Mouse (Mus musculus) adipocyte (in vitro differentiated cells): Measurements from ENCODE around the gene Gpc5.

Source experiments
- DNase-seq: peaks from one replicate; pipeline ENCODE4 v3.0.0-alpha.2; 2016; ENCODE audit warnings: low spot score

Gene Gpc5

GRCm38 (mm10) chr14:115831854-115832625 lies 740.0 kb downstream of the Gpc5 start:
- DNase-seq, result no peak

DNA sequence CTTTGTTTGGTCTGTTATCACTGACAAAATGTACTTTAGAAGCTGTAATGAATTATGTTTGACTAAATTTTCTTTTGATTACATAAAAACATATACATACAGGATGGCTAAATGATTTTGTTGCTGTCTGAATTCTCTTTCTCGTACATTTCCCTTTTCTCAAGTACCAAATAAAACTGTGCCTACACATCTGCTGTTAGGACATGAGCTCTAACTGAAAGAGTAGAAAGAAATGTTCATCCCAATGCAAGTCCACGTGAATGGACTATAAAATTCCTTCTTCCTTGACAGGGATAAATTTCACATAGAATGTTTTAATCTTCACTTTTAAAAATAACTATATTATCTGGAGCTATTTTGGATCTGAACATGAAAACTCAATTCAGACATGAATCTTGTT lies 751.8 kb downstream of the Gpc5 start:
- no peak for DNase-seq

- no peak for DNase-seq
Measured at GRCm38 (mm10) chr14:115844773-115845427, 752.9 kb downstream of the Gpc5 start.

GRCm38 (mm10) chr14:115869127-115869526 lies 777.1 kb downstream of the Gpc5 start:
- DNase-seq, result no peak

GRCm38 (mm10) chr14:115976062-115976461 lies 884.0 kb downstream of the Gpc5 start:
- DNase-seq, result no peak

DNA sequence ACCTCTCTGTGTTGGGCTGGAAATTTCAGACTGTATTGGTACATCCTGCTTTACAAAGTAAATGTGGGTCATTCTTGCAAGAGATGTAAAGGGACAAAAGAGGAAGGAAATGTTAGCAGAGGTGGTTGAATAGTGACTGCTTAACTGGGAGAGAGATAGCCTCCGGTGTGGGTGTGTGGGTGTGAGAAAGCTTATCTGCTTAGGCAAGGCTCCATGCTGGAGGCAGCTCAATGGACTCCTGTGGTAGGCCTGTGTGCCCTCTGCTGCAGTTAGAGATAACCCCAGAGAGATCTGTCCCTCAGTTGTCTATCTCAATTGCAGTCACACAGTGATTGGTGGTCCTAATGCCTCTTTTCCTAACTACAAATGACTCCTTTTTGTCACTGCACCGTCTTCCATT lies 887.2 kb downstream of the Gpc5 start:
- DNase-seq, result no peak

GRCm38 (mm10) chr14:115990764-115991163 lies 898.7 kb downstream of the Gpc5 start:
- no peak for DNase-seq

DNA sequence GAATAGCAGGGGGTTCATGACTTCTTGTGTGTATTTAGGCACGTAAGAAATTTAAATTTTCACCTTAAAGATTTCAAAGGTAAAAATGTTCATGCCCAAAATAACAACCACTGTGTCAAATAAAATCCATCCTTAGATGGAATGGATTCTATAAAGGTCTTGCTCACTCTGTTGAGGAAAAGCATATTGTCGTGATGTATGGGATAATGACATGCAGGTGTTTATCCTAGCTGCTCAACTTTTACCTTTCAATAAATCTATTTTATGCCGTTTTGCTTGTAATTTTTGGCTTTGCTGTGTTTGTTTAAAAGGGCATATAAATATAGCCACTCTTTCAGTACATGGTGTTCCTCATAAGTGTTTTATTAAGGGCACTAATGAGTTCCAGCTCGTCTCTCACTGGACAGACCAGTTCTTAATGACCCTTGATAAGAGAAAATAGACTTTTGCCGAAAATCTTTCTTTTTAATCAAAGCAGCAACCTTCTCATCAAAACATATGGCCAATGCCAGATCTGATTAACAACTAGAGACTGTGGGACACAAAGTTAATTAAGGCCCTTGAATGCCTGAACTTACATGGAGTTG lies 901.6 kb downstream of the Gpc5 start:
- DNase-seq, result no peak

GRCm38 (mm10) chr14:115998931-115999330 lies 906.9 kb downstream of the Gpc5 start:
- no peak for DNase-seq

DNA sequence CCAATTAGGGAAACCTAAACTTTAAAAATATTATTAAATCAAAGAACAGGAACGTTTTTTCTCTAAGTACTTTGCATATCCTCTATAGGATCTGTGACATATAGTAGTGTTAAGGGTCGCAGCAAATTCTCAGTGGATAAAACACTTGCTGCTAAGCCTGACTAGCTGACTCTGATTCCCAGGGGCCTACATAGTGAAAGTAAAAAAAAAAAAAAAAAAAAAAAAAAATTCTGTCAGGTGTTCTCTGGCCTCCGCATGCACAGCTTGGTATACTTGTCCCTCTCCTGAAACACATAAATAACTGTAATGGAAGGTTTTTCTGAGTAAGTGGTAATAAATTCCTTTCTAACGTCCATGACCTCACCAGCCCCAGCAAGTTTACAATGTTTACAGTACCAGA lies 995.0 kb downstream of the Gpc5 start:
- no peak for DNase-seq

DNA sequence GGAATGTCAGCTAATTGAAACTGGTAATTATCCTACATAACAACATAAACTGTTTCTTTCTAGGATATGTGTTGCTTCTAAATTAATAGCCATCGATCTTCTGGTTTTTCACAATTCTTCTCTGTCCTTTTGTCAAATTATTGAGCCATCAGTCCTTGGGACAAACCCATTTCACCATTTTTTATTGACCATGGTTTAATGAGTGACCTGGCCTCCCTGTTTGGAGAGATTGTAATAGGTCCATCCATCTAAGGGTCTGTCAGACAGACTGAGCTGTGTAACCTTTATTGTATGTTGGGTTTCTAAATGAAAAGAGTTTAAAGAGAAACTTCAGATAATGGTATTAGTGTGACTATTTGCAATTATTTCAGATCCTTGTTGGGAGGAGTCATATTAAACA lies 1035.9 kb downstream of the Gpc5 start:
- no peak for DNase-seq

GRCm38 (mm10) chr14:116137330-116137729 lies 1045.3 kb downstream of the Gpc5 start:
- DNase-seq, result no peak

DNA sequence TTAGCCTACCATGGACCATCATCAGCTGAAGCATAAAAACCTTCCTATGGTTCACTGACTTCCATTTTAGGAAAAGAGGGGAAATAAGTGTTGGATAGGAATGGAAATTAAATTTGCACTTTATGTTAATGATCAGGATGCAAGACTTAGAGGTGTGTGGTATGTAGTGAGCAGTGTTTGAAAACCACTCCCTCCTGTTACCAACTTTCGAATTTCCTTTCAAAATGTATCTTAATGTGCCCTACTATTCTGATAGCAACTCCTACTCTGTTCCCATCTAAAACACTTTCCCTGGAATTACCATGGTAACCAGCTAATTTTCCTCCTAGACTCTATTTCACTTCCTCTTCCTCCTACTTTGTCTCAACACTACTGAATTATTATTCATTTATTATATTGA lies 1045.8 kb downstream of the Gpc5 start:
- no peak for DNase-seq

DNA sequence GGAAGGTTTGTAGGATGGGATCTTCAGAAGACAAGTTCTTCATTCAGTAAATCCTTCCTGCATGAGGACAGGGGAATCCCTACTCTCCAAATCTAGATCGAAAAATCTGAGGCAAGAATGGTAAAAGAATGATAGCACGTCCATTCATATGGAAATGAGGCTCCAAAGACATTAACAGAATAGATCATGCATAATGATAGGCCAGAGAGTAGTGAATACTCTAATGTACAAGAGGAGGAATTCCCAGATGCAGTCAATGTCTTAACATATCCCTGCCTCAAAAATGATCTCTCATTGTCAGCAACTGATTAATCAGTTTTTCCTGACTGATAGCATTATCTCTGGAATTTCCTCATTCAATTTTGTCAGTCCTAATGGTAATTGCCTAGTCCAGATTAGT lies 1070.6 kb downstream of the Gpc5 start:
- no peak for DNase-seq

- DNase-seq, result no peak
Measured at GRCm38 (mm10) chr14:116167401-116167800, 1075.4 kb downstream of the Gpc5 start.

GRCm38 (mm10) chr14:116169129-116169528 lies 1077.1 kb downstream of the Gpc5 start:
- DNase-seq, result no peak

- DNase-seq, result no peak
Measured at GRCm38 (mm10) chr14:116186981-116187380, 1095.0 kb downstream of the Gpc5 start.

DNA sequence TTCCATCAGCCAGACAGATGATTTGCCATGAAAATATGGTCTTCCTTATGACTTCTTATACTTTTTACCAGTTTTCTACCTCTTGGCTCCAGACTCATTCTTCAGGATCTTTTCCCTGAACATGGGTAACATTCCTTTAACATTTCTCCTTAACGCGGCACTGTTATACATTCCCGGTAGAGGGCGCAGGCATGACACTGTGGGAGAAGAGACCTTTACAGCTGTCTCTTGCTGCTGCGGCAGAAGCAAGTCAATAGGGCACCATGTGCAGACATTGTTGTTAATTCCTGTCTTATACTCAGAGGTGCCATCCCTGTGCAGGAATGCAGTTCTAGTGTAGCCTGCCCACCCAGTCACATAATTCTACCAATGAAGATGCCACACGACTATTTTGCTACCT lies 1115.0 kb downstream of the Gpc5 start:
- DNase-seq, result no peak

DNA sequence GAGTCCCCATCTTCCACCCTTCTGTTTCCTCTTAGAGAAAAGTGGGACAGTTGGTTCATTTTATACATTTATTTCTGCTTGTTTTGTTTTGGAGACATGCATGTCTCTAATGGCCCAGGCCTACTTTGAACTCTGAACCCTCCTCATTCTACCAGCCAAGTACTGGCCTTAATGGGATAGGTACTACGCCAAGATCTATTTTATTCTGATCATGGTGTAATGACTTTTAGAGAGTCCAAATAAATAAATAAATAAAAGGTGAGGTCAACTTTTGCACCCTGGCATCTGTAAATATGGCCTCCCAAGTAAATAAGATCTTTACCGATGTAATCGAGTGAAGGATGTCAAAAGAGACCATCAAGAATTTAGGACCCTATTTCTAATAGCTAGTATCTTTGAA lies 1116.6 kb downstream of the Gpc5 start:
- DNase-seq, result no peak

DNA sequence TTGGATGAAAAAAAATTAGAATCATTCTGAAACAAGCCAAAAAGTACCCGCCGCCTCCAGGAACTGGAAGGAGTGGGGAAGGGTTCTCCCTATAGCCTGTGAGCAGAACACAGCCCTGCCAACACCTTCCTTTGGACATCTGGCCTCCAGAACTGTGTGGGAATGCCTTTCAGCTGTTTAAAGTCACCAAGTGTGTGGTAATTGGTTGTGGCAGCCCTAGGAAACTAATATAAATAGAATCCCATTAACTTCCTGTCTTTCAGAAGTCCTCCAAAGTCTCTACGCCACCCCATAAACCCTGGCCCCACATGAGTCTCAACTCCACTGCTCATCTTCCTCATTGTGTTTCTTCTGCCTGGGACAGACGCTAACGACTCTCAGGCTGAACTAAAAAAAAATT lies 1117.0 kb downstream of the Gpc5 start:
- no peak for DNase-seq

DNA sequence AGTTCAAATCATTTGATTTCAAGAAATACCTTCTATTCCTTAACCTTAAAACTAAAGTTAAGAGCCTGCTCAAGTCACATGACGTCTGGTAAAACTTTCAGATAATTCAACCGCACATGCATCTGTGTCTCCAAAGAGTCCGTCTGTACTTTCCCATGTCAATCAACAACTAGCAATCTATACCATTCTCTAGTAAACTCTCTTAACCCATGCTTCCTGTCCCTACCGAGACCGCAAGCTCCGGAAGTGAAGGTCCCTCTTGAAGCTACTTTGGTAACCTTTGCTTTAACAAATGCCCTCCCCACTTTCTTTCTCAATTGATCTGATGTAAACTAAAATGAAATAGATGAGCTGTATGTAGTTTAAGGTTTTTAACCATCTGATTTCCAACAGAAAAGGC lies 1118.3 kb downstream of the Gpc5 start:
- DNase-seq, result no peak

- no peak for DNase-seq
Measured at GRCm38 (mm10) chr14:116212029-116212428, 1120.0 kb downstream of the Gpc5 start.

GRCm38 (mm10) chr14:116258126-116258525 lies 1166.1 kb downstream of the Gpc5 start:
- DNase-seq, result no peak
